Mouse (Mus musculus) MEL (cell line): ENCODE measurements around the gene Btbd6.

Experiments
- CHD1 ChIP-seq: IDR thresholded peaks from 2 replicates; pipeline ENCODE4 v1.6.1; 2012; ENCODE audit warnings: low read depth, mild to moderate bottlenecking, inconsistent platforms, low read length, improper control_type of control experiment
- POLR2A ChIP-seq, 2 experiments: IDR thresholded peaks; 2 replicates each; pipeline ENCODE4 v1.6.1; 2011 to 2012; ENCODE audit warnings: low read length in 2 of 2, mild to moderate bottlenecking in 2 of 2, control low read depth in 1 of 2, improper control_type of control experiment in 1 of 2, low read depth in 1 of 2, moderate library complexity in 1 of 2; ENCODE audit not compliant: control insufficient read depth in 1 of 2, insufficient read depth in 1 of 2, poor library complexity in 1 of 2
- POLR2AphosphoS5 ChIP-seq: IDR thresholded peaks from 2 replicates; pipeline ENCODE4 v1.6.1; 2012; ENCODE audit warnings: low read depth, borderline replicate concordance, mild to moderate bottlenecking, inconsistent platforms, low read length, moderate library complexity, mixed read lengths

DNA sequence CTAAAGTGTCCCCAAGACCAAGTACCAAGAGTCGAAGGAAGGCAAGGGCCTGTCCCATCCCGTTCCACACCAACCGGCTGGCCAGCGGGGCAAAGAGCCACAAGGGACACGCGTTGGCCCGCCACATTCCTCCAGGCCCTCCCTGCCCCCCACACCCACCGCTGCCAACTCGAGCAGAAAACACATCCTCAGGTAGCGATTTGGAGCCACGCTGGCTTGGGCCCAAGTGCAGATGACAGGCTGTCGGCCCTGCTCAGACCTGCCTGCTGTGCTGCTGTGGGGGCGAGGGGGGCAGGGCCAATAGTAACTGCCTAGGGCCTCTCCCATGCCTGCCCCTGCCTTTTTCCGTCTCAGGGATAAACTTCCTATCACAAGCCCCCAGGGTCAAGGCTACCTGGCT lies 49.0 kb upstream of the Btbd6 start:
- TF ChIP-seq CHD1 (no peak), POLR2AphosphoS5 (no peak), POLR2A (IDR thresholded peaks at IDR 0.05; ENCODE audit: control insufficient read depth in 1 of 2, insufficient read depth in 1 of 2, low read depth in 1 of 2, low read length in 2 of 2, poor library complexity in 1 of 2) (no peak)
